Mouse (Mus musculus) lung, embryonic 15.5 days (tissue): ENCODE results near the gene Pou5f1. TPM values are rescaled to one million over a fixed set of nuclear protein-coding genes. Genes with fewer than 3 reads are reported as not detected.

Experiments
- ATAC-seq: fragments of 200-750 bp; cut with Nextera tagmentation; 2 replicates; pipeline ENCODE4 v1.8.0; 2017; ENCODE audit warnings: moderate number of reproducible peaks, borderline replicate concordance; ENCODE audit not compliant: low FRiP score, low TSS enrichment; ENCODE audit errors: extremely low read depth
- H3K27ac ChIP-seq: fragments of 300-500 bp; sonication (generic); 2 replicates; pipeline ENCODE4 v1.5.1; 2015; ENCODE audit warnings: moderate library complexity, mild to moderate bottlenecking, inconsistent platforms
- H3K27me3 ChIP-seq: fragments of 300-500 bp; sonication (generic); 2 replicates; pipeline ENCODE4 v1.6.1; 2015; ENCODE audit warnings: inconsistent platforms
- H3K36me3 ChIP-seq: fragments of 300-500 bp; sonication (generic); 2 replicates; pipeline ENCODE4 v1.6.1; 2015; ENCODE audit warnings: inconsistent platforms
- H3K4me1 ChIP-seq: fragments of 300-500 bp; sonication (generic); 2 replicates; pipeline ENCODE4 v1.6.1; 2015; ENCODE audit warnings: inconsistent platforms
- H3K4me2 ChIP-seq: fragments of 300-500 bp; sonication (generic); 2 replicates; pipeline ENCODE4 v1.6.1; 2015; ENCODE audit warnings: inconsistent platforms, mild to moderate bottlenecking, moderate library complexity
- H3K4me3 ChIP-seq: fragments of 300-500 bp; sonication (generic); 2 replicates; pipeline ENCODE4 v1.5.1; 2015; ENCODE audit warnings: mild to moderate bottlenecking, inconsistent platforms
- H3K9ac ChIP-seq: fragments of 300-500 bp; sonication (generic); 2 replicates; pipeline ENCODE4 v1.6.1; 2015; ENCODE audit warnings: inconsistent platforms
- H3K9me3 ChIP-seq: fragments of 300-500 bp; sonication (generic); 2 replicates; pipeline ENCODE4 v1.6.1; 2016; ENCODE audit warnings: inconsistent platforms
- WGBS: fragments of 180-500 bp; shearing (Covaris S2); methylation state at CpG from one replicate; pipeline ENCODE4 v1.1.7; 2015; 5-methylcytosine and 5-hydroxymethylcytosine counted together
- polyA plus RNA-seq: library from polyadenylated mRNA; unstranded; fragments of >200 nt; fragmentation: Nextera tagmentation; extraction: Ambion mirVana; gene quantifications from 2 replicates; pipeline ENCODE4 v1.2.1, GENCODE M21; 2015

Gene Pou5f1
- polyA plus RNA-seq, 1 experiment from 2014 or later, result 0.11 TPM

DNA sequence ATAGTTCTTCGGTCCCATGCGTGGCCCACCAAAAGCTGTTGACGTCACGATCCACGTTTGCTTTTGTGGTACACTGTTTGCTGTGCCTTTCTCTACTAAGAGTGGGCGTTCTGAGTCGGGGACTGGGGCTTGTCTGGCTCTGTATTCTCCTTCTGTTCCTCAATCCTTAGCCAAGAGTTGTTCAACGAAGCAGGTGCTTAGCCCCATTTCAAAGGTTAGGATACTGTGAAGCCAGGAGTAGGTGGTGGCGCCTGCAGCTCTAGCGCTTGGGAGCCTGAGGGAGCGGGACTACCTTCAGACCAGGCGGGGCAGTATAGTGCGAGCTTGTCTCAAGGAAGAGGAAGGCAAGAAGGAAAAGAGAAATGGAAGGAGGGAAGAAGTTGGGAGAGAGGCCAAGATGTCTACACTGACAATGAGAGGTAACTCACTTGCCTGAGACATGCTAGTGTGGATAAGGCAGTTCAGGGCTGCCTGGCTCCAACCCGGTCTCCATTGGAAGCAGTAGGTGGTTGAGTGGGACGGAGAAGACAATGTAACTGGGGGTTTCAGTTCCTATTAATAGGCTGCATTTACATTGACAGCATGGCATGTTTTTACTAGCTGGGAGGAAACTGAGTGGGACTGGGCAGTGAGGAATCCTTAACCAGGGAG is 37.1 kb downstream of the Pou5f1 start:
- H3K9me3 ChIP-seq, result no peaks in the 10 kb centered on the region
- no peak overlapping the region for H3K4me3 ChIP-seq
- H3K4me1 ChIP-seq, result no peaks in the 10 kb centered on the region
- no peaks in the 10 kb centered on the region for H3K36me3 ChIP-seq
- no peaks in the 10 kb centered on the region for H3K27me3 ChIP-seq
- ATAC-seq, result no peak
- no peak overlapping the region for H3K9ac ChIP-seq
- no peak overlapping the region for H3K4me2 ChIP-seq
- no peak overlapping the region for H3K27ac ChIP-seq
- WGBS, result 70% methylated on average over 15 of the region's 15 CpGs

DNA sequence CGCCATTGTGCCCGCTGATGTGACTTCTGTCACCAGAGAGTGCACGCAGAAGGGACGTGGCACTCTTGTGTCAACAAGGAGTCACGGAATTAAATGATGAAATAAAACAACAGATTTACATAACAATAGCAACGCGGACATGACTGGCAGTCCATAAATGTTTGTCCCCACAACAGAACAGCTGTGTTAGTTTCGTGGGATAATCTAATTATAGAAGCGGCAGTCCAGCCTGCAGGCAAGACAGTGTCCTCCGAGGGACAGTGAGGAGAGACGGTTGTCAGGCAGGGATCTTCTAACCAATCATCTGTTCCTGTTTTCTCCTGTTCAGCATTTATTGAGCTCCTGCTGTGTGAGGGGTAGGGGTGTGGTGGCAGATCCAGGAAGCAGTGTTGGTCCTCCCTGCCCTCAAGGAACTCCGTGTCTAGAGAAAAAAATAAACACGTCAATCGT is 37.6 kb downstream of the Pou5f1 start:
- no peak overlapping the region for H3K9ac ChIP-seq
- no peak overlapping the region for H3K4me2 ChIP-seq
- H3K36me3 ChIP-seq, result no peaks in the 10 kb centered on the region
- no peaks in the 10 kb centered on the region for H3K27me3 ChIP-seq
- no peak overlapping the region for H3K27ac ChIP-seq
- WGBS, result 47% methylated on average over 14 of the region's 14 CpGs
- no peaks in the 10 kb centered on the region for H3K9me3 ChIP-seq
- peaks cover under 1% of the 10 kb centered on the region; the same call in 1 of the 2 replicates for H3K4me1 ChIP-seq
- no peak for ATAC-seq
- no peak overlapping the region for H3K4me3 ChIP-seq

DNA sequence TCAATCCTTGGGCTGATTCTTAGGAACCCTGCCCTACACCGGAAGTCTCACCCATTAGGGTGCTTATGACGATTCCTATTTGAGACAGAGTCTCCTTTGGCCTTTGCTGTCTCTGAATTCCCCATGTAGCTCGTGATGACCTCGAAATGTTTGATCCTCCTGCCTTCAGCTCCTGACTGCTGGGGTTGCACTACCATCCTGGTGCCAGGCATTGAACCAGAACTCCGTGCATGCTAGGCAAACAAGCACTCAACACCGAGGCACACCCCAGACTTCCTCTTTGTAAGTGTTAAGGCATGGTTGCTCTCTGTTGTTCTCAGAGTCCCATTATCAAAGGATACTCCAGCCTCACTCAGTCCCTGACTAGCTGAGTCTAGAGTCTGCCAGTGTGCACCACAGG is 38.2 kb downstream of the Pou5f1 start:
- no peak for ATAC-seq
- Histone ChIP-seq H3K9me3 (no peaks in the 10 kb centered on the region), H3K27ac (no peak overlapping the region), H3K9ac (no peak overlapping the region), H3K27me3 (no peaks in the 10 kb centered on the region), H3K4me2 (no peak overlapping the region), H3K4me1 (peaks cover 6% of the 10 kb centered on the region), H3K36me3 (no peaks in the 10 kb centered on the region), H3K4me3 (no peak overlapping the region)
- 63% methylated on average over 6 of the region's 6 CpGs for WGBS

DNA sequence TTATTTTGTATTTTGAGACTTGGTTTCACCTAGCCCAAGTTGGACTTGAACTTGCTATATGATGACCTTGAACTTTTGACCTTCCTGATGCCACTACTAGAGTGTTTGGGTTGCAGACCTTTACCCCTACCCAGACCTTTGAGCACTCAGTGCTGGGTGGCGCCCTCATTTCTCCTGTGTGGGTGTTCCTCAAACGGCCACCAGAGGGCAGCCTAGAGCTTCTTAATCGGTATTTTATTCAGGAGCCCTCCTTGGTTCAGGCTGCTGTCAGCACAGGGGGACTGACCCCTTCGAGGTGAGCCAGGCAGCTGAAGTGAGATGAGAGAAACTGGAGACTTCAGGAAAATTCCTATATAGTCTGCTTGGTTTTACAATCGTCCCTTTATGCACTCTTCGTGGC is 38.9 kb downstream of the Pou5f1 start:
- no peak overlapping the region for H3K4me2 ChIP-seq
- no peak overlapping the region for H3K9ac ChIP-seq
- no peaks in the 10 kb centered on the region for H3K9me3 ChIP-seq
- WGBS, result 32% methylated on average over 6 of the region's 6 CpGs
- H3K4me1 ChIP-seq, result peaks cover 12% of the 10 kb centered on the region
- H3K27me3 ChIP-seq, result no peaks in the 10 kb centered on the region
- H3K4me3 ChIP-seq, result no peak overlapping the region
- no peak overlapping the region for H3K27ac ChIP-seq
- ATAC-seq, result no peak
- no peaks in the 10 kb centered on the region for H3K36me3 ChIP-seq

DNA sequence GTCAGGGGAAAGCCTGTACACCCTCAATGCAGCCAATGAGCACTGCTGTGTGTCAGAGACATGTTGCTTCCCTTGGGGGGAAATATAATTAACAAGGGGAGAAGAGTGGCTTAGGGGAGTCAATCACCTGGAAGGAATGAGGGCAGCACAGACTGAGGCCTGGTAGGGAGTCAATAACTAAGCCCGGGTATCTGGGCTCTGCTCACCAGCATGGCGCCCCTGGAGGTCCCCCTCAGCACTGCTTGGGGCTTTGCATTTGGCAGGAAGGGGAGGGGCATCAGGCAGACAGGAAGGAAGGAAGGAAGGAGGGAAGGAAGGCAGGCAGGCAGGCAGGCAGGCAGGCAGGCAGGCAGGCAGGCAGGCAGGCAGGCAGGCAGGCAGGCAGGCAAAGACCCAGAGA is 41.6 kb downstream of the Pou5f1 start:
- H3K4me1 ChIP-seq, result peaks cover 19% of the 10 kb centered on the region
- no peaks in the 10 kb centered on the region for H3K27me3 ChIP-seq
- no peak overlapping the region for H3K27ac ChIP-seq
- no peak overlapping the region for H3K4me3 ChIP-seq
- no peak overlapping the region for H3K4me2 ChIP-seq
- WGBS, result 60% methylated on average over 2 of the region's 2 CpGs
- H3K9me3 ChIP-seq, result no peaks in the 10 kb centered on the region
- H3K36me3 ChIP-seq, result no peaks in the 10 kb centered on the region
- no peak for ATAC-seq
- H3K9ac ChIP-seq, result no peak overlapping the region

DNA sequence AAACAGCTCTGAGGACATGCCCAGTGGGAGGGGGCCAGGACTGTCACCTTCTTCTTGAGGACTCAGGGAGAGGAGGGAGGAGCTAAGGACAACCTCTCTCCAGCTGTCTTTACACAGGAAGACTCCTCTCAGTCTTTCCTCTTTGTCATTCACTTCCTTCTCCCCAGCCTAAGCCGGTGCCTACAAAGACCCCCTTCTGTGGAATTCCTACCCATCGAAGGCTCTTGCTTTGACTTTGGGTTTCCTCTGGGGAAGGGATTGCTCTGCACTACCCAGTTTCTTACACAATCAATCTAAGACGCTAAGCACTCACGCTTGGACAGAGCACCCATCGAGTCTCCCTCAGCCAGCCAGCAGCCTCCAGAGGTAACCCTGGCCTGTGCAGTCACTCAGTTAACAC is 42.8 kb downstream of the Pou5f1 start:
- Histone ChIP-seq H3K9ac (no peak overlapping the region), H3K4me3 (no peak overlapping the region), H3K27me3 (no peaks in the 10 kb centered on the region), H3K27ac (peak overlapping the region; percentile 79), H3K9me3 (no peaks in the 10 kb centered on the region), H3K36me3 (no peaks in the 10 kb centered on the region), H3K4me1 (peaks cover 19% of the 10 kb centered on the region), H3K4me2 (no peak overlapping the region)
- no peak for ATAC-seq
- 22% methylated on average over 5 of the region's 5 CpGs for WGBS

DNA sequence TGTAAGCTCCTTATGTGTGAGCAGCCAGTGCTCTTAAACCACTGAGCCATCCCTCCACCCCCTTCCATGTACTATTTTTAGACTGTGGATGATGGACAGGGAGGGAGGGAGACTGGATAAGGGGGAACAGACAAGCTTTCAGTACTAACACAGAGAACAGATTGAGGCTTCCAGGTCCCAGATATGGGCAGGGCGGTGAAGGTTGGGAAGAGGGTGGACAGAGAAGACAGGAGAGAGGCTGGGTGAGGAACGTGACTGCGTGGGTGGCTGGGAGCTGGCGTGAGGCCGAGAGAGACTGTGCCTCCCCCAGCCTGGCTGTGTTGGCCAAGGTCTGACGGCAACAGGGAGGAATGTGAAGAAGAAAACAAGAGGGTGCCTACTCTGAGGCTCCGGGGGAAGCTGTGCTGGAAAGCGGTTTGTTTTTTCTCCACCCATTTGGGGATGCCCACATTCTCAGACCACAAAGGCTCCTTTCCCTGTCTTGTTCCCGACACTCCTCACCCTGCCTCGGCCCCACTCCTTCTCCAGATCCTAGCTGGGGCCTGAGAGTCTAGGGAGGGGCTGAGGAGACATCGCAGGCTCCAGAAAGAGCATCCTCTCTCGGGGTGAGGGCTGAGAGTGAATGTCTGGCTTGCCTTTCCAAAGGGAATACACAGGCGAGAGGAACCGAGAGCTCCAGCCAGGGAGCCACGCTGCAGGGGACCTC is 43.8 kb downstream of the Pou5f1 start:
- Histone ChIP-seq H3K4me1 (peaks cover 19% of the 10 kb centered on the region), H3K4me2 (peak overlapping the region; percentile 41), H3K4me3 (no peak overlapping the region), H3K9ac (no peak overlapping the region), H3K27me3 (no peaks in the 10 kb centered on the region), H3K36me3 (no peaks in the 10 kb centered on the region), H3K27ac (peak overlapping the region; percentile 79), H3K9me3 (no peaks in the 10 kb centered on the region)
- ATAC-seq, result peak; percentile 75
- 22% methylated on average over 15 of the region's 15 CpGs for WGBS

DNA sequence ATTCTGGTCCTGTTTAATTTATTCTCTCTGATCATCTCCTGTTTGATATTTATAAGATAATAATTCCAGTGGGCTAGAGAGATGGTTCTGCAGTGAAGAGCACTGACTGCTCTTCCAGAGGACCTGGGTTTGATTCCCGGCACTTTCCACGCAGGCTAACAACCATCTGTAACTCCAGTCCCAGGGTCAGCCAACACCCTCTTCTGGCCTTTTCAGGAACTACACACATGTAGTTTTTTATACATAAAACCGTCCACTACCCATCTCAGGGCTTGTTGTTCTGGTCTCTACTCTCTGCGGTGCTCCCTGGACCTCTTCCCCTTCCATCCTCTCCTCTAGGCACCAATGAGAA is 44.3 kb downstream of the Pou5f1 start:
- Histone ChIP-seq H3K4me2 (peak overlapping the region; percentile 41), H3K27me3 (no peaks in the 10 kb centered on the region), H3K4me3 (no peak overlapping the region), H3K36me3 (no peaks in the 10 kb centered on the region), H3K27ac (peak overlapping the region; percentile 79), H3K9me3 (no peaks in the 10 kb centered on the region), H3K9ac (no peak overlapping the region), H3K4me1 (peaks cover 19% of the 10 kb centered on the region)
- no peak for ATAC-seq
- WGBS, result 91% methylated on average over 4 of the region's 4 CpGs

DNA sequence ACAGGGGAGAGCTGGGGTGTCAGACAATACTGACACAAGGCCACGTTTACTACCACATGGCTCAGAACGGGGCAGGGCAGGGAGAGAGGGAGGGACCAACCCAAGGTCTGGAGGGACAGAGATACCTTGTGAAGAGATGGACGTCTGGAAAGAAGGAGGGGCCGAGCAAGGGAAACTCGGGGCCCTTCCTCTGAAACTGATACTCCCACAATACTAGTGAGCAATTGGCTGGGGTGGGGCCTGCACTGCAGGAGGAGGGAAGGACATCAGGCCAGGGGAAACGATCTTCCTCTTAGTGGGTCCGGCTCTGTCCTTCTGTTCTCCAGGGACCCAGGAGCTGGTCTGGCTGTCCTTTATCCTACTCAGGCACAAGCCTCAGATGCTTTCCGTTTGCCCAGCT is 45.1 kb downstream of the Pou5f1 start:
- no peaks in the 10 kb centered on the region for H3K36me3 ChIP-seq
- no peak overlapping the region for H3K27ac ChIP-seq
- no peaks in the 10 kb centered on the region for H3K27me3 ChIP-seq
- no peak overlapping the region for H3K4me2 ChIP-seq
- 52% methylated on average over 8 of the region's 8 CpGs for WGBS
- peaks cover 19% of the 10 kb centered on the region for H3K4me1 ChIP-seq
- H3K9ac ChIP-seq, result no peak overlapping the region
- no peaks in the 10 kb centered on the region for H3K9me3 ChIP-seq
- no peak for ATAC-seq
- no peak overlapping the region for H3K4me3 ChIP-seq

DNA sequence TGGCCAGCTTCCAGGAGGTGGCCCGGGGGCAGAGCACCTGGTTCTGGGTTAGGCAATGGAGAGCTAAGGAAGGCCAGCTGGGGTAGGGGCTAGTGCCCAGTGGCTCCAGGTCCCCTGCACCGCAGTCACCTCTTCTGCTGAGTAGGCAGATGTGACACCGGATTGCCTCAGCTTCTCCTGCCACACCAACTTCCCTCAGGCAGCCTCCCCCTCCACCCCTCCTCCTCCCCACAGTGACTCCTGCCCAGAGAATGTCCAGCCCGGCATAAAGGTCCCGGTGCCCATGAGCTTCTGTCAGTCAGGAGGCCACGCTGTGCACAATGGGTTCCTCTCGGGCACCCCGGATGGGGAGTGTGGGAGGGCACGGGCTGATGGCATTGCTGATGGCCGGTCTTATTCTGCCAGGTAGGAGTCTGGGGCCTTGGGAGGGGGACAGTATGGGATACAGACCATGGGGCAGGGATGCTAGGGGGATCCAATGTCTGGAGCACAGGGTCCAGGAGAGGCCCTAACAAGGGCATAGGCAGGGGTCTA is 46.1 kb downstream of the Pou5f1 start, which contains the start of gene Cdsn:
Gene Cdsn (plus strand): TSS at position 248 of the 534 bp plus-strand sequence.
- Histone ChIP-seq H3K9ac (no peak within 1 kb of the TSS), H3K4me2 (no peak within 1 kb of the TSS), H3K36me3 (no peaks in the 10 kb centered on the region), H3K27me3 (no peaks in the 10 kb centered on the region), H3K4me1 (peaks cover 19% of the 10 kb centered on the region), H3K4me3 (no peak within 1 kb of the TSS), H3K9me3 (no peaks in the 10 kb centered on the region), H3K27ac (no peak within 1 kb of the TSS)
- WGBS, result 79% methylated on average over 10 of the region's 10 CpGs
- ATAC-seq, result no peak

DNA sequence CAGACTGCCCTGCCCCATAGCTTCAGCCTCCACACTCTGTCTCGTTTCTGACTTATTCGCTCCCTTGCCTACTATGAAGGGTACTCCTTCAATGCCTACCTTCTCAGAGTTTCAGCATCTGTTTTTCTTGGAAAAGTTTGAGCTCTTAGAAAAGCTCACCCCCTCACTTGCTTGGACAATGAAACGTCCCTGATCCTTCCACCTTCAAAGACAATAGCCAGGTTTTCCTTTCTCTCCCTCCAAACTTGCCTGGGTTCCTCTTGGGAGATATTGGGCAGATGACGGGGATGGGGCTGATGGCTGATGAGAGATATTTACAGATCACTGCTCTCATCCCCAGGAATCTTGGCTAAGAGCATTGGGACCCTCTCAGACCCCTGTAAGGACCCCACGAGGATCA is 48.5 kb downstream of the Pou5f1 start:
- Histone ChIP-seq H3K4me1 (peaks cover 10% of the 10 kb centered on the region), H3K36me3 (no peaks in the 10 kb centered on the region), H3K4me3 (no peak overlapping the region), H3K27me3 (no peaks in the 10 kb centered on the region), H3K27ac (no peak overlapping the region; the same call in 1 of the 2 replicates), H3K9me3 (no peaks in the 10 kb centered on the region), H3K9ac (no peak overlapping the region), H3K4me2 (no peak overlapping the region)
- ATAC-seq, result no peak
- 75% methylated on average over 5 of the region's 5 CpGs for WGBS

DNA sequence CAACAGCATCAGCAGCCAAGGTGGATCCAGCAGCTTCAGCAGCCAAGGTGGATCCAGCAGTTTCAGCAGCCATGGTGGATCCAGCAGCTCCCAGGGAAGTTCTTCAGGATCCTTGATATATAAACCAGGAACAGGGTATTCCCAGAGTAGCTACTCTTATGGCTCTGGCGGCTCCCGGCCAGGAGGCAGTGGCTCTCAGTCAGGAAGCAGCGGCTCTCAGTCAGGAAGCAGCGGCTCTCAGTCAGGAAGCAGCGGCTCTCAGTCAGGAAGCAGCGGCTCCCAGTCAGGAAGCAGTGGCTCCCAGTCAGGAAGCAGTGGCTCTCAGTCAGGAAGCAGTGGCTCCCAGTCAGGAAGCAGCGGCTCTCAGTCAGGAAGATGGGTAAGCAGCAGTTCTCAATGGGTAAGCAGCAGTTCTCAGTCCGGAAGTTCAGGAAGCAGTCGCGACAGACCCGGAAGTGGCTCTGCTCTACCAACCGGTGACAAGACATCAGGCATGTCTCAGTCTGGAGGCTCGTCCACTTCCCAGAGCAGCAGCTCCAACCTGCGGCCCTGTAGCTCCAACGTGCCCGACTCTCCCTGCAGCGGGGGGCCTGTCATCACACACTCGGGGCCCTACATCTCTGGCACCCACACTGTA is 49.1 kb downstream of the Pou5f1 start:
- Histone ChIP-seq H3K4me2 (no peak overlapping the region), H3K4me1 (peaks cover 5% of the 10 kb centered on the region), H3K27me3 (no peaks in the 10 kb centered on the region), H3K4me3 (no peak overlapping the region), H3K36me3 (no peaks in the 10 kb centered on the region), H3K9ac (no peak overlapping the region), H3K9me3 (no peaks in the 10 kb centered on the region), H3K27ac (no peak overlapping the region; the same call in 1 of the 2 replicates)
- ATAC-seq, result no peak
- WGBS, result 87% methylated on average over 18 of the region's 18 CpGs
